Mouse (Mus musculus) heart, embryonic 15.5 days (tissue): Measurements from ENCODE around the gene Dscaml1. TPM values are rescaled to one million over a fixed set of nuclear protein-coding genes. Genes with fewer than 3 reads are reported as not detected.

Source experiments
- ATAC-seq: fragments of 200-750 bp; cut with Nextera tagmentation; replicated peaks from 2 replicates; pipeline ENCODE4 v1.8.0; 2017; ENCODE audit warnings: low read depth, moderate TSS enrichment; ENCODE audit not compliant: insufficient number of reproducible peaks, insufficient read depth, low FRiP score
- H3K27ac ChIP-seq: fragments of 300-500 bp; sonication (generic); 2 replicates; pipeline ENCODE4 v1.5.1; 2015; ENCODE audit warnings: mild to moderate bottlenecking, inconsistent platforms
- H3K27me3 ChIP-seq: fragments of 300-500 bp; sonication (generic); 2 replicates; pipeline ENCODE4 v1.6.1; 2015; ENCODE audit warnings: inconsistent platforms
- H3K36me3 ChIP-seq: fragments of 300-500 bp; sonication (generic); 2 replicates; pipeline ENCODE4 v1.6.1; 2015; ENCODE audit warnings: mild to moderate bottlenecking, inconsistent platforms
- H3K4me1 ChIP-seq: fragments of 300-500 bp; sonication (generic); replicated peaks from 2 replicates; pipeline ENCODE4 v1.6.1; 2015; ENCODE audit warnings: inconsistent platforms
- H3K4me2 ChIP-seq: fragments of 300-500 bp; sonication (generic); 2 replicates; pipeline ENCODE4 v1.6.1; 2015; ENCODE audit warnings: inconsistent platforms, mild to moderate bottlenecking, moderate library complexity
- H3K4me3 ChIP-seq: fragments of 300-500 bp; sonication (generic); 2 replicates; pipeline ENCODE4 v1.5.1; 2015; ENCODE audit warnings: mild to moderate bottlenecking, inconsistent platforms
- H3K9ac ChIP-seq: fragments of 300-500 bp; sonication (generic); 2 replicates; pipeline ENCODE4 v1.6.1; 2015; ENCODE audit warnings: mild to moderate bottlenecking, inconsistent platforms
- H3K9me3 ChIP-seq: fragments of 300-500 bp; sonication (generic); replicated peaks from 2 replicates; pipeline ENCODE4 v1.6.1; 2016; ENCODE audit warnings: inconsistent platforms
- WGBS: fragments of 180-500 bp; shearing (Covaris S2); methylation state at CpG from one replicate; pipeline ENCODE4 v1.1.7; 2015; ENCODE audit warnings: mixed read lengths; 5-methylcytosine and 5-hydroxymethylcytosine counted together
- polyA plus RNA-seq: library from polyadenylated mRNA; unstranded; fragments of >200 nt; fragmentation: Nextera tagmentation; extraction: Ambion mirVana; gene quantifications from 2 replicates; pipeline ENCODE4 v1.2.1, GENCODE M21; 2015

Dscaml1 gene
- polyA plus RNA-seq, 1 experiment from 2014 or later, result 0.23 TPM

- no peak overlapping the region for H3K27ac ChIP-seq
- H3K4me3 ChIP-seq, result no peak overlapping the region
- H3K27me3 ChIP-seq, result peaks cover 10% of the 10 kb centered on the region
- H3K4me2 ChIP-seq, result no peak overlapping the region
- no peak overlapping the region for H3K9ac ChIP-seq
- H3K36me3 ChIP-seq, result no peaks in the 10 kb centered on the region
- H3K9me3 ChIP-seq, result no peaks in the 10 kb centered on the region
- H3K4me1 ChIP-seq, result peaks cover 7% of the 10 kb centered on the region; the same call in 1 of the 2 replicates
- WGBS, result 78% methylated on average over 4 of the region's 4 CpGs
- no peak for ATAC-seq
Observed at GRCm38 (mm10) chr9:45550662-45551061, 124.2 kb downstream of the Dscaml1 start.

GRCm38 (mm10) chr9:45555036-45555826 lies 128.8 kb downstream of the Dscaml1 start:
- Histone ChIP-seq H3K27me3 (no peaks in the 10 kb centered on the region; the same call in 1 of the 2 replicates), H3K4me1 (peaks cover 10% of the 10 kb centered on the region; the same call in 1 of the 2 replicates), H3K9ac (no peak overlapping the region), H3K4me2 (0 out of 2 replicates have a peak overlapping the region, but pooled peaks have one; percentile 19), H3K9me3 (no peaks in the 10 kb centered on the region), H3K36me3 (no peaks in the 10 kb centered on the region), H3K27ac (peak overlapping the region; percentile 40; the same call in 1 of the 2 replicates), H3K4me3 (no peak overlapping the region)
- peak; percentile 56; the same call in 1 of the 2 replicates for ATAC-seq
- 26% methylated on average over 17 of the region's 17 CpGs for WGBS

- H3K27me3 ChIP-seq, result no peaks in the 10 kb centered on the region; the same call in 1 of the 2 replicates
- no peak overlapping the region for H3K4me3 ChIP-seq
- H3K9ac ChIP-seq, result no peak overlapping the region
- H3K27ac ChIP-seq, result no peak overlapping the region
- WGBS, result 78% methylated on average over 3 of the region's 3 CpGs
- no peaks in the 10 kb centered on the region for H3K36me3 ChIP-seq
- H3K9me3 ChIP-seq, result no peaks in the 10 kb centered on the region
- peaks cover 10% of the 10 kb centered on the region; the same call in 1 of the 2 replicates for H3K4me1 ChIP-seq
- H3K4me2 ChIP-seq, result no peak overlapping the region
- ATAC-seq, result no peak
Observed at GRCm38 (mm10) chr9:45556882-45557281, 130.5 kb downstream of the Dscaml1 start.

- Histone ChIP-seq H3K4me1 (0 out of 2 replicates have a peak, but pooled peaks cover under 1% of the 10 kb centered on the region), H3K4me2 (no peak overlapping the region), H3K4me3 (no peak overlapping the region), H3K9me3 (no peaks in the 10 kb centered on the region), H3K36me3 (no peaks in the 10 kb centered on the region), H3K27me3 (no peaks in the 10 kb centered on the region), H3K9ac (no peak overlapping the region), H3K27ac (no peak overlapping the region)
- ATAC-seq, result no peak
- WGBS, result 76% methylated on average over 6 of the region's 6 CpGs
Observed at GRCm38 (mm10) chr9:45560987-45561386, 134.6 kb downstream of the Dscaml1 start.

DNA sequence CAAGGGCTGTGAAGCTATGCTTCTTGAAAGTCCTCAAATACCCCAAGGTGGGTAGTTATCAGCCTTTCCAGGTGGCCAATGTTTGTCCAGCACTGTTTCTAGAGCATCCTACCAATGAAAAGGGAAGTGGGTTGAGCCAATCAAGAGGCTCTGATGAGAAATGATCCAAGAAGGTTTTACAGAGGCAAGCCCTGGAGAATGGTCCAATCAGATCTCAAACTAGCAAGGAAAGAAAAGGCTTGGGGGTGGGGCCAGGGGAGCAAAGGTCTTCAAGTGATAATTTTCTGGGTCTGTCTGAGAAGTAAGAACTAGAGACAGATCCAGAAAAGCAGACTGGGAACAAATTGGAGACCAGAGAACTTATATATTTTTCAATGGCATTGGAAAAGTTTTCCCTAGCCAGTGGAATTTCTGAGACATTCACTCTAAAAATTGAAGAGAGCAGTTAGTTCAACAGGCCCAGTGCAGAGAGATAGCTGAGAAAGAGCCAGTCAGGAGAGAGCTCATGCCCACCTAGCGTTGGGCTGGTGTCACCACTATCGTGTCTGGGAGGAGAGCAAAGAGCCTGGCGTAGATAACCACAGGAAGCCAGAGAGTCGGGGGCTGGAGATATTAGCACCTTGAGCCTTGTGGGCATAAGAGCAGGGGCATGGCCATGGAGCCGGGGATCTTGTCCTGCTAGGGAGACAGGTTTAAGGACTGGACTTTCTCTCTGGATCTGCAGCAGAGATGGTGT lies 140.6 kb downstream of the Dscaml1 start:
- Histone ChIP-seq H3K4me1 (no peaks in the 10 kb centered on the region), H3K4me2 (no peak overlapping the region), H3K36me3 (no peaks in the 10 kb centered on the region), H3K27ac (no peak overlapping the region), H3K9ac (no peak overlapping the region), H3K4me3 (no peak overlapping the region), H3K9me3 (no peaks in the 10 kb centered on the region), H3K27me3 (no peaks in the 10 kb centered on the region)
- ATAC-seq, result no peak
- WGBS, result 47% methylated on average over 5 of the region's 5 CpGs

- Histone ChIP-seq H3K27me3 (no peaks in the 10 kb centered on the region), H3K9me3 (no peaks in the 10 kb centered on the region), H3K36me3 (no peaks in the 10 kb centered on the region), H3K4me2 (no peak overlapping the region), H3K9ac (no peak overlapping the region), H3K4me3 (no peak overlapping the region), H3K4me1 (peaks cover 7% of the 10 kb centered on the region), H3K27ac (no peak overlapping the region)
- WGBS, result 63% methylated on average over 3 of the region's 3 CpGs
- no peak for ATAC-seq
Observed at GRCm38 (mm10) chr9:45569680-45570079, 143.3 kb downstream of the Dscaml1 start.

- no peak overlapping the region for H3K4me2 ChIP-seq
- no peak overlapping the region for H3K27ac ChIP-seq
Observed at GRCm38 (mm10) chr9:45570346-45570745, 143.9 kb downstream of the Dscaml1 start.

DNA sequence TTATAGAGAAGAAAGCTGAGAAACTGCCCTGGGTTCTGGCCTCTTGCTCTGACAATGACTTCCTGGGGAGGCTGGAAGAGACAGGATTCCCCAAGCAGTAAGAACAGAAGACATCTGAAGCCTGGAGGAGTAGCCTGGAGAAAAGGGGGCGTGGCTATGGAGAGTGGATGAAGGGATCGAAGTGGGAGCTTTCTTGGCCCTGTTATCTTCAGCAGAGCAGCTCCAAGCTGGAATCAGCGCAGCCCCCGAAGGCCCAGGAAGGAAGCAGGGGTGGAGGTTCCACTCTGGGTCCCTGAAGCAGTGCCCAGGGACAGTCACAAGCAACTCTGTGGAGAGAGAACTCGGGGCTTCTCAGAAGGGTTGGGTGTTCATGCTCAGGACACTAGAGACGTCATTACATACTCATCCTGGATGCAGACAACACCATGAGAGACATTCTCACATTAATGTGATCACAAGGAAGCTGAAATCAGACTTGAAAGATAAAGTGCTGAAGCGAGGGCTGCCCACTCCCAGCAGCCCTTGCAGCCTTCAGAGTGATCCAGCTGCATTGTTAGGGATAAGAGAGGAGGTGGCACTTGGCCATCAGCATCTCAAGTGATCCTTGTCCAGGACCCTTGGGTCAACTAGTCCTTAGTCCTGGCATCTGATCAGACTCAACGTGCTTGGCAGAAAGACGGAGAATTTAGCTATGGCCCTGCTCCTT lies 146.5 kb downstream of the Dscaml1 start:
- no peak for ATAC-seq
- no peak overlapping the region for H3K4me2 ChIP-seq
- no peak overlapping the region for H3K4me3 ChIP-seq
- H3K27ac ChIP-seq, result peak overlapping the region; percentile 39; the same call in 1 of the 2 replicates
- H3K27me3 ChIP-seq, result 0 out of 2 replicates have a peak, but pooled peaks cover 3% of the 10 kb centered on the region
- WGBS, result 21% methylated on average over 9 of the region's 9 CpGs
- H3K9me3 ChIP-seq, result no peaks in the 10 kb centered on the region
- H3K4me1 ChIP-seq, result peaks cover 7% of the 10 kb centered on the region
- H3K9ac ChIP-seq, result no peak overlapping the region
- H3K36me3 ChIP-seq, result no peaks in the 10 kb centered on the region

More at GRCm38 (mm10) chr9:45570346-45570745, 143.9 kb downstream of the Dscaml1 start:
- ATAC-seq, result no peak
- Histone ChIP-seq H3K9ac (no peak overlapping the region), H3K27me3 (no peaks in the 10 kb centered on the region), H3K4me1 (peaks cover 7% of the 10 kb centered on the region), H3K36me3 (no peaks in the 10 kb centered on the region), H3K9me3 (no peaks in the 10 kb centered on the region), H3K4me3 (no peak overlapping the region)
- WGBS, result 76% methylated on average over 5 of the region's 5 CpGs

DNA sequence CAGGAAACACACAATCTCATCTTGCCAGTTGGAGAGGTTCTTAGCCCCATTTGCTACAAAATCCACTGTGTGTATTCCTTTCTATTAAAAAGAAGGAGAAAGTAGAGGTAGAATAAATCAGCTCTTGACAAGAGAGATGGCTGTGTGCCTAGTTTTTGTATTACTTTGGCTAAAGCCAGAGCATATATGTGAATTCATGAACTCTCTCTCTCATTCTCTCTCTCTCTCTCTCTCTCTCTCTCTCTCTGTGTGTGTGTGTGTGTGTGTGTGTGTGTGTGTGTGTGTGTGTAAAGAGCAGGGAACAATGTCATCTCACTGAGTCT lies 147.0 kb downstream of the Dscaml1 start:
- Histone ChIP-seq H3K9me3 (no peaks in the 10 kb centered on the region), H3K9ac (no peak overlapping the region)
- ATAC-seq, result no peak

GRCm38 (mm10) chr9:45574021-45574420 lies 147.6 kb downstream of the Dscaml1 start:
- H3K4me3 ChIP-seq, result no peak overlapping the region
- WGBS, result 72% methylated on average over 8 of the region's 8 CpGs
- 0 out of 2 replicates have a peak overlapping the region, but pooled peaks have one; percentile 25 for H3K27ac ChIP-seq
- H3K9ac ChIP-seq, result no peak overlapping the region
- ATAC-seq, result no peak
- H3K9me3 ChIP-seq, result no peaks in the 10 kb centered on the region
- H3K27me3 ChIP-seq, result 0 out of 2 replicates have a peak, but pooled peaks cover 5% of the 10 kb centered on the region
- peaks cover 7% of the 10 kb centered on the region for H3K4me1 ChIP-seq
- H3K36me3 ChIP-seq, result no peaks in the 10 kb centered on the region
- H3K4me2 ChIP-seq, result no peak overlapping the region

More for the DNA sequence above, 147.0 kb downstream of the Dscaml1 start:
- peaks cover 7% of the 10 kb centered on the region for H3K4me1 ChIP-seq
- H3K4me3 ChIP-seq, result no peak overlapping the region
- 0 out of 2 replicates have a peak, but pooled peaks cover 5% of the 10 kb centered on the region for H3K27me3 ChIP-seq
- no peak overlapping the region for H3K4me2 ChIP-seq
- H3K36me3 ChIP-seq, result no peaks in the 10 kb centered on the region
- H3K27ac ChIP-seq, result peak overlapping the region; percentile 39; the same call in 1 of the 2 replicates
